Mouse (Mus musculus) layer of hippocampus, postnatal 14 days (tissue): ENCODE results near the gene Fubp1. TPM values are rescaled to one million over a fixed set of nuclear protein-coding genes. Genes with fewer than 3 reads are reported as not detected.

Experiments
- DNase-seq, 2 experiments: peaks; one replicate each; pipeline ENCODE4 v3.0.0; 2021 to 2022; ENCODE audit warnings: low spot score in 2 of 2, mixed read lengths in 1 of 2
- long read RNA-seq, 2 experiments: library from polyadenylated mRNA; stranded (forward); transcript quantifications; one replicate each; pipeline ENCODE4 v2.0.0; 2021
- total RNA-seq, 2 experiments: library from RNA; stranded (reverse); gene quantifications; 2 replicates each; pipeline ENCODE4 v1.2.3; 2021

Fubp1 gene
- 100 to 1,000 TPM; 119 to 133 TPM for total RNA-seq
- long read RNA-seq, experiment 1, full-length matches to known transcripts, result 22 of 43 reads
- long read RNA-seq, experiment 1, partial matches to known transcripts, result 5 of 43 reads
- long read RNA-seq, experiment 1, other reads (novel, unspliced or antisense), result 16 of 43 reads
- long read RNA-seq, experiment 2, full-length matches to known transcripts, result 44 of 77 reads
- long read RNA-seq, experiment 2, partial matches to known transcripts, result 7 of 77 reads
- long read RNA-seq, experiment 2, other reads (novel, unspliced or antisense), result 26 of 77 reads

DNA sequence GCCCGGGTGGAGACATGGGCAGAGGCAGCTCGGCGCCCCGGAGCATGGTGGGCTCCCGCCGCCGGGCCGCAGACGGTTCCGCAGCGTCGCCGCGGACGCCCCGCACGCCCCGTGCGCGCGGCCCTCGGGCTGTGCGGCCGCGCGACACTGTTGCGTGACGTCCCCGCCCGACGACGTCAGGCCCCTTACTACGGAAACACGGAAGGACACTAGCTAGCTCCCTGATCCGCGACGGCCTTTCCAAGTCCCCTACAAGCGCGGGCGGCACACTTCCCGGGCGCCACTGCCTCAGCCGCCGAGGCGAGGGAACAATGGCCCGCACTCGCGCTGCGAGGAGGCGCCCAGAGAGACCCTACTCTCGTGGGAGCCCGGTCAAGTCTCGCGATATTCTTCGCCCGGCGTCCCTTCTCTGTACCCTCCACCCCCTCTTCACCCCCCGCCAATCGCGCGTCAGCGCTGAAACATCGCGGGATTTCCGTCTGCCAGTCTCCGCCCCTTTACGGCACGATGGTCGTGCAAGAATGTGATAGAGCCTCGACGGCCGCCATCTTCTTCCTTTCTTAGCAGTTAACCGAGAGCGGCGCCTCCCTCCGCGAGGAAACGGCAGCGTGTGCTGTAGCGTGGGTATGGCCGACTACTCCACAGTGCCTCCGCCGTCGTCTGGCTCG lies at the start of gene Fubp1, which contains the start of gene Dnajb4:
Fubp1 (plus strand) TSS at position 456 of the 668 bp plus-strand sequence.
Dnajb4 (minus strand) TSS at position 336 of the 668 bp plus-strand sequence.
- peak; percentile 100 for DNase-seq

DNA sequence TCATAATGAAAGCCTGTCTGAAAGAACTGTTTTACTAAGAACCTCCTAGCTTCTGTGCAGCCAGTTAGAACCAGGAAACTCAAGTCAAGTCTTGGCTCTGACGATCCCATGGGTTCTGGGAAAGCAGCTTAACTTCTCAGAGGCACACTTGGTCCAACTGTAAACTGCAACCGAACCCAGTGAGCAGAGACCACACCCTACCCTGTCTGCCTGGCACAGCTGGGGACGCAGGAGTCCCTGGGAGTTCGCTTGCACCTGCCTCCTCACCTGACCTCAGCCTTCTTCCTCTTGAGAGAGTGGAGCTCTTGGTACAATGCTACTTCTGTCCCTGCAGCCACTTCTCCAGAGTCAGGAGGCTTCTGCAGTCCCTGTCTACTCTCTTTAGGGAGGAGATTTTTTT lies 49.6 kb upstream of the Fubp1 start:
- DNase-seq, result no peak

DNA sequence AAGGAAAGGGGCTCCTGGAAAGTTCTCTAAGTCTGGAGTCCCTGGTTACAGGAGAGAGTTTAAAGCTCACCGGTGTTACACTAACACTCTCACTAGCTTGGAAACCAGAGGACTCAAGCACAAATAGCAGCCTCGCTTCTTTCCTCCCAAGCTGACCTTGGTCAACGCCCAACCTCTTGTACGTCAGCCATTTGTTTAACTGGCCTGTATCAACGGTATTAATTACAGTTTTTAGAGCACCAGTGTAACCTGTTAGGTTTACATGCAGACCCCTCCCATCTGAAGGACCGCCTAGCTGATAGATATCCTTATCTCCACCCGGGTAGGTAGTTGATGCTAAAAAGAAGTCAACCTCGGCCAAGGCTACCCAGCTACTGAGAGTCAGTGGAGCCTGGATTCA lies 46.9 kb upstream of the Fubp1 start:
- no peak for DNase-seq

DNA sequence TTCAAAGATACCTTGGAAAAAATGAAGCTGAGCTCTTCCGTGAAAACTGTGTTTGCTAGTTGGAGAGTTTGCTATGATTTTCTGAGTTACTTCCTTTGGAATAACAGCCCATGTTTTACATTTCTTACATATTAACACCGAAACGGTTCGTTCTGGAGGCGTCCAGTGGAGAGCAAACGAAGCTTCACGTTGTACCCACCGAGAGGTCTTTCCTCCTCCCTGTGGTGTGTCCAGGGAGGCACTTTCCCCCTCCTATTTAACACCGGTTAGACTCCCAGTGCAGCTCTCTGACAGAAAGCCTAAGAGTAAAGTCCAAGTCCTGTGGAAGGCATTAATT lies 45.2 kb upstream of the Fubp1 start:
- no peak for DNase-seq

DNA sequence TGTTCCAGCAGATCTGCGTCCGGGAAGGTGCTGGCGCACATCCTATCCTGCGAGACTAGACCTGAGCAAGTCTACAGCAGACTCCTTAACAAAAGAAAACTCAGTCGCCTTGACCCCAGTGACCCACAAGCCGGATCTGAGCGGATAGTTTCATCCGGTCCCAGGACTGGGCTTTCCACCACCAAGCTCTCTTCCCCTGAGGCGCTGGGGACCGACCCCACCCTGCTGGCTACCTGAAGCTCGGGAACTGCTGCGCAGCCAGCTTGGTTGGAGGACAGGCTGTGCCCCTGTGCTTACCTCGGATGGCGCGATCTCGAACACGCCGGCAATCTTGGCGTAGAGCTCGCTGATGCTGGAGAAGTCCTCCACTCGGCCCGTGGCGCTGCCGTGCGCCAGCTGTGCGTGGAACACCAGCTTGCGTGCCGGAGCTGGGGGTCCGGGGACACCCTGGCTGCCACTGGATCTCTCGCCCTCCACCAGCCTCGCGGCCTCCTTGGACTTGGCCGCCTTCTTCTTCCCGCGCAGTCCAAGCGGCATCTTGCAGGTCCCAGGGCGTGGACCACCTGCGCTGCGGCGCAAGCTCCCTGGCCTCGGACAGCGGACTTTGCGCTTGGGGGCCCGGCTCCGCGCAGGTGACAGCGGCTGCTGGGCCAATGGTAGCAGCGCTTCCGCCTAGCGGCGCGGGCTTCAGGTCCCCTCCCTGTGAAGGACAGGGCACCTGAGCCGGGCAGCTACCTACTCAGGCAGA lies 44.7 kb upstream of the Fubp1 start:
- no peak for DNase-seq

DNA sequence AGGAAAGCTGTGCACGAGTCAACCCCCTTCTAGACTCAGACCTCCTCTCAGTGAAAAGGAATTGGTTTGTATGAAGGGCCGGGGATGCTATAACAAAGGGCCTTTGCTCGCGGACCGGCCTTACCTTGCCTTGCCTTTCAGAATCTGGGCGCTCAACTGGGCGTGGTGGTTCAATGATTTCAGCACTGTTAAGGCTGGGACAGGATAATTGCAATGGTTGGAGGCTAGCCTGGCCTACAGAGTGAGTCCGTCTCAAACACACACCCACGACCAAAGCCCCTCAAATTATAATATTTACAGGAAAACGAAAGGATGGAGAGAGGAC lies 44.2 kb upstream of the Fubp1 start, which contains the start of gene Gipc2:
Gipc2 (minus strand) TSS at position 132 of the 325 bp plus-strand sequence.
- DNase-seq, result no peak

DNA sequence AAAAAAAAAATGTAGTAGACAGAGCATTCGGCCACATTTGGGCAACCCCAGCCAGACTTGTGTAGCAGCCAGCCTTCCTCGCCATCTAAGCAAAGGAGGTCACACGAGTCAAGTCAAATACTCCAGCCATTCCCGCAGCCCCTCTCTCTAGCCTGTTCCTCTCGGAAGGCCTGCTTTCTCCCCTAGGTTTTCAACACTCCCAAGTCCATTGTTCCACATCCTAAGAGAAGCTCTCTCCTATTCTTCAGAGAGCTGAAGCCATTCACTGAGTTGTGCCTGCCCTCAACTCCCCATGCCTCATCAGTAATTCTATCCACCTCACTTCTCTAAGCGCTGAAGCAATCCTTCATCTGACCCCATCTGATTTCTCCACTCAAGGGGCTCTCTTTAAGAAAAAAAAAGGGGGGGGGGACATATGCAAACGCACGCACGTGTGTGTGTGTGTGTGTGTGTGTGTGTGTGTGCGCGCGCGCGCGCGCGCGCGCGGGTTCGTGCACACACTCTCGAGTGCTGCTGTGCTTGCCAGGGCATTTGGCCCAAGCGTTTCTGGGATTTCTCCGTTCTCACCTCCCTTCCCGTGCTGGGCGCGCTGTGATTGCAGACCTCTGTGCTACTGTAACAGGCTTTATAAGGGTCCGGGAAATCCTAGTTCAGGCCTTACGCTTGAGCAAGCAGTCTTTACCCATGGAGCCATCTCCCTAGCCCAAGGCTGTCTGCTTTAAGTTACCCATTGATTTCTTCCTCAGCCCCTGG lies 43.3 kb upstream of the Fubp1 start:
- no peak for DNase-seq

DNA sequence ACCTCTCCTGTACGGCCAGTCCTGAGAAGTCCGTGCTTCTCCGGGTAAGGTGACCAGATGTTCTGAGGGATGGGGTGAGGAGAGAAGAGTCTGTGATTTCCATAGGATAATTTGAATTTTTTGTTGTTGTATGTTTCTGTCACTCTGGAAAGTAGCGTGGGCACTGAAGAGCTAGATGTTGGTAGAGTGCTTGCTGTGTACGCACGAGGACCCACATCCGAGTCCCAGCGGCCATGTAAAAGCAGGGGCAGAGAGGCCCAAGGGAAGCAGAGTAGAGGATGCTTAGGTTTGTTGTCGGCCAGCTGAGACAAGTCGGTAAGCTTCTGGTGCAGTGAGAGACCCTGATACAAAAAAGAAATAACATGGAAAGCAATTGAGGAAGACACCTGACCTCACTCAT lies 42.2 kb upstream of the Fubp1 start:
- no peak for DNase-seq

DNA sequence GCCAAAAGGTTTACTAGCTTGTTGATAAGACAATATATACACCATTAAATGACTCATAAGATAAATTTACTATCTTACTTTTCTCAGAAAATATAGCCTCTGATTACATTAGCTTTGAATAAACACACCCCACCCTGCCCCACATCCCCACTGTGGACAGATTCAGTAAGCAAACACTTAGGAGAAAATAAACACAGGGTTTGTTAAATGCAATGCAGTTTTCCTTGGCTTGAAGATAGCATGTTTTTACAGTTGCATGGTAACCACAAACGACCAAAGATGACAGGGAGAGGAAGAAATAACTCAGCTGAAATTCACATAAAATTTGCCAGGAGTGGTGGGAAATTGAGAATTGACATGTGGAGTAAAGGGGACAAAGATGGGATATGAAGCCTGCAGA lies 39.8 kb upstream of the Fubp1 start:
- DNase-seq, result no peak

DNA sequence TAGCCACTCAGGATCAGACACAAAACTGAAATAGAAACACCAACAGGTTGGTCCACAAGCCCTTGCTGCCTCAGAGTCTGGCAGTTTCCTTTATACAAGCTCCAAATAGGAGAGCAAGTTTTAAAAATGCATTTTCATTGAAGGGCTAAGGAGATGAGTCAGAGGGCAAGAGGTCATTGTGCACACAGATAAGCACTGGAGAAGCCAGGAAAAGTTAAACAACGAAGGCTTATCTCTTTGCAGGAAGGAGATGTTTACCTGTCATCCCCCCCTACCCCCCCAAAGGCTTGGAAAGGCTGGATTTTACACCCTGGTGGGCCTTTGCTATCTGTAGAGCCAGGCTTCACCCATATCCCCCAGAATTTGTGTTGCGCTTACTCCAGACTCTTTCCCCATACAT lies 39.0 kb upstream of the Fubp1 start:
- DNase-seq, result no peak

DNA sequence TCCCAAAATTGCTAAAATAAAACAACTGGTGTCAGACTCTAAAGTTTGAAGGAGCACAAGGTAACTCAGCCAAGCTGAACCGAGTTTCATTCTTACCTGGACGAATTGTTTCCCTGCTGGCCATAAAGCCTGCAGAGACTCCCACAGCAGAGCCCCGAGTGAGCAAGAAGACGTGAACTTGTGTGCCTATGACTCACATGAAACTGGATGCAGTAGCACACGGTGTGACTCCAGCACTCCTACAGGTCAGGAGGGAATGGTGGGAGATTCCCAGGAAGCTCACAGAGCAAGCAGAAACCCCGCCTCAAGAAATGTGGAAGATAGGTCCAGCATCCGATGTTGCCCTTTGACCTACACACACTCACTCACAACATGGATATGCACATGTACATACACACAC lies 38.4 kb upstream of the Fubp1 start:
- DNase-seq, result no peak

DNA sequence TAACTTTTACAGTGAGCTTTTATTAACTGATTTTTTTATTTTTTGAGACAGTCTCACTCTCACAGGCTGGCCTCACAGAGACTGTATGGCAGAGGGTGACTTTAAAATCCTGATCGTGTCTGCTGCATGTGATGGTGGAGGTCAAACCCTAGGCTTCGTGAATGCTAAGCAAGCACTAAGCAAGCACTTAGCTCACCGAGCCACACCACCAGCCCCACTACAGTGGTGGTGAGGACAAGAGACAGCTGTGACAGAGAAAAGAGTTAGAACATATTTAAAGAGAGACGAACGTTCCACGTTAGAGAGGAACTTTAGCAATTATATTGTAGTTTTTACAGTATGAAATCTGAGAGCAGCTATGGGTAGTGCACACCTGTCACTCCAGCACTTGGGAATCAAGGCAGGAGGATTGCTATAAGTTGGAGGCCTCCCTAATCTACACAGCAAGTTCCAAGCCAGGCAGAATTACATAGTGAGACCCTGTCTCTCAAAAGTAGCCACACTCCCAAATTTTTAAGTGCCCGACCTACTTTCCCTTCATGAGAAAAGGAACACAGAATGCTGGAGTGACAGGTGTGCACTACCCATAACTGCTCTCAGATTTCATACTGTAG lies 37.8 kb upstream of the Fubp1 start:
- DNase-seq, result no peak

DNA sequence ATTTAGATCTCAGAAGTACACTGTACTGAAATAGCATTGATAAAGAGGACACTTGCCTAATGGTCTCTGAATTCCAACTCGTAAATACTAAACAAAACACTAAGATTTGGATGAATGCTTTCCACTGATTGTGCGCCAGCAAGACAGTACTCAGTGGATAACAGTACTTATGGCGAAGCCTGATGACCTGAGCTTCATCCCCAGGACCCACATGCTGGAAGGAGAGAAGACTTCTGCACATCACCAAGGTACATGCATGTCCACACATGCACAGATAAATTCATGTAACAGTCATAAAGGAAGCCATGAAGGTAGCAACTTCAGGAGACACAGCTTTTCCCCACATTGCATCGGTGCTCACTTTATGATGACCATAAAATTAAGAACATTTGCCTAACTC lies 31.4 kb upstream of the Fubp1 start:
- DNase-seq, result no peak

DNA sequence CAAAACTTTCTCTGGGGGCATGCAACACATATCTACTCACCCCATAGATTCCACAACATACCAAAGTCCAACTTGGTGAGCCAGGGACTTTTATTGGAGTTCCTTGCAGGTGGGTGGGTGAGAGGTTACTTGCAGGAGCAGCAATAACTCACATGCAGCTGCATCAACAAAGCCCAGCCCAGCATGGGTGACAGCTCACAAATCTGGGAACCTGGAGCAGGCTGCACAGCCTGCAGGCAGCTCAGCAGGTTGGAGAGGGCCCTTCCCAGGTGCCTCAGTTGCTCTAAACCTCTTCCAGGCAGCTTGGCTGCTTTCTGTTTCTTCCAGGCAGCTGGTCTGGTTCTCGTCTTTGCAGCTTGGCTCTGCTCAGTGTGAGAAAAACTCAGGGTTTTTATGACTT lies 30.9 kb upstream of the Fubp1 start:
- DNase-seq, result no peak

DNA sequence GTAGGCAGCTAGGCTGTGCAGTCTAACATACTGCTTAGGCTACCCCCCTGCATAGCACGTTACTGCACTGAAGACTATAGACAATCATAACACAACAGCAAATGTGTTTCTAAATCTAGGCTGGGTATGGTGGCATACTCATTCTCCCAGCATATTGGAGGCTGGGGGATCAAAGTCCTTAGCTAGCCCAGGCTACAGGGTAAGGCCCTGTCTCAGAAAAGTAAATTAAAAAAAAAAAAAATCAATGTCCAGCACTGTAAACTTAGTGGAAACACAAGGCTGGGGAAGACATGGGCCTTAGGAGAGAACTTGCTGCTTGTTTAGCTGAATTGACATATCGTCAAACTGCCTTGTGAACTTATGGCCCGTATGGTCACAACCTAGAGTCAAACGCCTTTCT lies 29.6 kb upstream of the Fubp1 start:
- no peak for DNase-seq

DNA sequence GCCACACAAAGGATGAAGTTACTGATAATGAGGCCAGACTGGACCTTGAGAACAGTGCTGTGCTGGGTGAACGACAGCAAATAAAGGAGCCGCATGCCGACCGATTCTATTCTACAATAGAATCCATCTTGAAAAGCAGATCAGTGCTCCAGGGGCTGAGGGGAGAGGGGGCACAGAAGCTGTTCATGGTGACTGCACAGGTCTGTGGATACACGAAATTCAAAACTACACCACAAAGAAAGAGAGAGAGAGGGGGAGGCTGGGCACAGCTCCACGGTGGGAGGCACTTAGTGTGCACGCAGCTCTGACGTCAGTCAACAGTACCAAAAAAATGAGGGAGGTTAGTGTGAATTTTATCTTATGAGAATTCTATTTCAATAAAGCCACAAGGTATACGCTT lies 26.7 kb upstream of the Fubp1 start:
- no peak for DNase-seq

DNA sequence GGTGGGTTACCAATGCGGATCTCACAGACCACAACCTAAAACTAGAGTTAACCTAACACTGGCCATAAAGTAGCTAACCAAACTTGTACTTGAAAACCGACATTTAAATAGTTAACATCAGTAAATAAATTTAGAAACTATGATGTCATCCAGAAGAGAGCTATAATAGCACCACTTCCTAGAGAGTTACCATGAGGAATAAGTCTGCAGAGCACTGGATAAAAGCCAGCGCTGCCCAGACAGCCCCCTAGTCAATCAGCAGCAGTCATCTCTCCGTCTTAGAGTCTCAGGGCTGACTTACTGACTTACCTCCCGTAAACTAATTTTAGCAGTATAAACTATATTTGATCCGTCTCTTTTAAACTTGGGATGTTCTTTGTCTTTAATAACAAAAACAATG lies 24.1 kb upstream of the Fubp1 start:
- no peak for DNase-seq

DNA sequence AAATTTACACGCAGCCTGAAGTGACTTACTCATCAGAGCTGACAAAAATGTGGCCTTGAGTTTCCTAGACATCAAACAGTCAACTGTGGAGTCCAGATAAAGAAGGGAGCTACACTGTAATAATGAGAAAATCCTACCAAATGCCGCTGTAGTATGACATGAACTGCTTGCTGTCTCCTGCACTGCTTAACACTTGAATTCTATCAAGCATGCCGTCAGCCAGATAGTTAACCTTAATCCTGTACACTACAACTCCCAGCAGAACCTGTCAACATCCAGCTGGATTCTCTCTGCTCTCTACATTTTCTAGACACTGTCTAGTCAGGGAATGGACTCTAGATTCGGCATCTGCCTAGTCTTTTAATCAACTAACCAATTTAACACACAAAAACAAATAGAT lies 20.9 kb upstream of the Fubp1 start:
- DNase-seq, result no peak

DNA sequence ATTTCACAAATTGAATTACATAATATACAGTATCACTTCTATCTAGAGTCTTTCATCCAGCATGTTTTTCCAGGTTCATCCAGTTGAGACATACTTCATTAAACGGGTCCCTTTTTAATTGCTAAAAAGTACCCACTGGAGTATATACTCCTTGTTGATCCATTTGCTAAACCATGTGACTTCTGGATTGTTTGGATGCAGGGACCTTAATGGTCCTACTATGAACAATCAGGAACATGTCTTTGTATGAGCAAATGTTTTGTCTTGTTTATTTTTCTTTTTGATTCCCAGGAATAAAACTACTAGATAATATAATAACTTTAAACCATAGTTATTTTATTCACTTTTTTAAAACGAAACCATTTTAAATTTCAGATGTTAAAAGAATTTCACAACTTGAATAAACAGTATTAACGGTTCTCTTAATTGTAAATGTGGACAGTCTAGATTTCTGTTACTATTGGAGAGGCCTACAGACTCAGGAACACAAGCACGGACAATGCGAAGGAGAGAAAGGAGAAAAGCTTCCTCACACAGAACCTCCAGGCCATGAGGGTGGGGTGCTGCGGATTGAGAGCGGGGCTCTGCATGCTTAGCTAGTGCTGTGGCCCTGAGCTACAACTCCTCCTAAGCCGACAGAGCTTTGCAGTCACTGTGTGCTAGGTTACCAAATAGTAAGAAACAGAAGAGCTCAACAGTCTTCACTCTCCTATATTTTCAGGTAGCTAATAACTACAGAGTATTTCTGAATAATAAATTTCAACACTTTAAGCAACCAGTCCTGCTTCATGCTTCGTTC lies 19.3 kb upstream of the Fubp1 start:
- DNase-seq, result no peak

DNA sequence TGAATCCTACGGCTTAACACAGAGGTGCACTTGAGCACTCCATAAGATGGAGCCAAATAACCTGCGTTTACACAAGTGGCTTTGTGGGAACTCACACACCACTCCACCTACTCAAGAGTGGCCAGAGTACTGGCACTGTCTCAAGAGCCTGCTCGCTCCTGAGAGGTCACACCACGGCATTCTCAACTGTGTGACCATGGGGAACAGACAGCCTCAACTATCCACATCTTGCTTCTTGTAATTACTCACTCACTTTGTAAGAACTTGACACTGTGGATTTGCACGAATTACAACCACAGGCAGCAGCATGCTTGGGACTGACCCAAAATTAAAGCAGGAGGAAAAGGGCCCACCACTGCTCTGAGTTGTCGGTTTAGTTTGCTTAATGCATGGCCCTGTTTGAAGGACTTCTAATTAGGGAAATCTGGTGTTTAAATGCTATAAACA lies 18.4 kb upstream of the Fubp1 start:
- DNase-seq, result no peak
